Mouse (Mus musculus): Measurements from ENCODE around the gene Slc16a8.
"Not testable (repeated sequence)": the region's sequence is repeated elsewhere in the genome, so short reads cannot be mapped to it uniquely, and the experiment has no call there.

Gene Slc16a8

DNA sequence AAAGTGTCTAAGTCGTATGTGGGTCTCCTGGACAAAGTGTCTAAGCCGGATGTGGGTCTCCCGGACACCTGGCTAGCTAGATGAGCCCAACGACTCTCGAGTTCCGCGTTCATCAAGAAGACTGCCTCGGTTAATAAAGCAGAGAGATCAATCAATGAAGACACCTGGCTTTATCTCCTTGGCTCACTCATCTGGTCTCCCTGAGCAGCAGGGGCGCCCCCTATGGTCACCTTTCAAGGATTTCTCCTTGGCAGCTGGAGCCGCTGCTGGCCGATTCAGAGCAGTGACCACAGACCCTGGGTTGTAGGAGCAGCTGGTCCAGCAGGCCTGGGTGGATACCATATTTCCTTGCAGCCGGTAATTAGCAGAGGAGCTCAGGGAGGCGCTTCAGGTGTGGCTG is 7.8 kb upstream of the Slc16a8 start:
- no peak for DNase-seq

GRCm38 (mm10) chr15:79261757-79262156 is 7.2 kb upstream of the Slc16a8 start:
- no peak for DNase-seq

GRCm38 (mm10) chr15:79261095-79261725 is 6.6 kb upstream of the Slc16a8 start:
- no peak for DNase-seq

DNA sequence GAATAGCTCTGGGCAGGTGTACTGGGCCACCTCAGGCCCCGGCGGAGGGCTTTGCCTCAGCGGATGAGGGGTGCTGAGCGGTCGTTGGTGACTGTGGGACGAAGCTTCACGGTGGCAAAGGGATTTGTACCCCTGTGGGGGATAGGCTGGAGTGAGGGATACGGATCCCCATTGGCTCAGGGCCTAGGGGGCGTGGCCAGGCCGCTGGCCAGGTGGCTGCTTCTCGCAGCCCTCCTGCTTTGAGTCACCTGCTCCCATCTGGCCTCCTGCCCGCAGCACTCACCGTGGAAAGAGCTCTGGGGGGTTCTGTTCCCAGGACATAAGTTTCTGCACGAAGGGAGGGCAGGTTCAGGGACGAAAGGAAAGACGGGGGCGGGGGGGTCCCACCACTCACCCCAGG is 4.0 kb upstream of the Slc16a8 start:
- DNase-seq: no peak

DNA sequence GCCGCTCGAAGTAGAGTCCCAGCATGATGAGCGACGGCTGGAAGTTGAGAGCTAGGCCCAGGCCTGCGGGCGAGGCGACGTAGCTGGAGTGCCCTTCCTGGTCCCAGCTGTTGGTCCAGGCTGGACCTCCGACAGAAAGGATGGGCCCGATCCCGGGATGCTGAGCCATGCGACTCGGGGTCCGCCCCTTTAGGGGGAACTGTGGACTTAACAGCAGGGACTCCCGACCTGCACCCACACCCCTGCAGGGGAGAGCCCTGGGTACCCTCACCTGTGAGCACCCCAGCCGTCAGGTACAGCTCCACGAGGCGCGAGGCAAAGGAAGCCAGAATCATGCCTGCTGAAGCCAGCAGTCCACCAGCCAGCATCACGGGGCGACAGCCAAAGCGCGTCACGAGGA is 2.0 kb downstream of the Slc16a8 start:
- DNase-seq: no peak

- DNase-seq: no peak
Observed at GRCm38 (mm10) chr15:79251781-79252491, 2.6 kb downstream of the Slc16a8 start.

DNA sequence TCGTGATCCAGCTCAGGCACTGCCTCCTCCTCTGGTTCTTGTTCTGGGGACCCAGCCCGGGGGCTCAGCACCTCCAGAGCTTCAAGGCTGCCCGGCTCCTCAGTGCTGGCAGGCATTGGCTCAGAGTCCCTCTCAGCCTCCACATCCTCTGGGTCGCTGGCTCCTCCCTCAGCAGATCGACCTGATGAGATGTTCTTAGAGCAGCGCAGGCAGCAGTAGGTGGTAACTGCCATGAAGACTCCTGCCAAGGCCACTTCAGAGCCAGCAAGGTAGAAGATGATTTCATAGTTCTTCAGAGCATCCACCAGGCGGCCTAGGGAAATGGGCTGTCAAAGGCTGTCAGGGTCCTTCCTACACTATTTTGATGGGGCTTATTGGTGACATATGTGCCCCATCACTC is 3.4 kb downstream of the Slc16a8 start:
- no peak for DNase-seq

- no peak for DNase-seq
Observed at GRCm38 (mm10) chr15:79250236-79250635, 4.3 kb downstream of the Slc16a8 start.

DNA sequence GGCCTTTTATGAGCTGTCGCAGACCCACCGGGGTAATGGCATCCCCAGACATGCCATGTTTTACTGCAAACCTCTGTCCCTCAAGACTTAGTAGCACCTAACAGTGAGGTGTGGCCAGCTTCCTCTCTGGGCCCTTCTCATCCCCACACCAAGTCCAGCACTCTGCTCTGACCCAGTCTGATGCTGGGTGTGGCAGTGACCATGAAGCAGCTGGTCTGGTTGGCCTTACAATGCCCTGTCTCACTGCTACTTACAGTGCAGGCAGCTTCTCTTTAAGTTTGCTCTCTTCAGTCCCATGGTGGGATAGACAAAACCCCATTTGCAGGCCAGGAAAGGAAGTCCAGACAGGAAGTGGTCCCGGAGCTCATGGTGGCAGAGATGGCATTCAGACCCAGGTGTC is 9.2 kb downstream of the Slc16a8 start:
- no peak for DNase-seq

DNA sequence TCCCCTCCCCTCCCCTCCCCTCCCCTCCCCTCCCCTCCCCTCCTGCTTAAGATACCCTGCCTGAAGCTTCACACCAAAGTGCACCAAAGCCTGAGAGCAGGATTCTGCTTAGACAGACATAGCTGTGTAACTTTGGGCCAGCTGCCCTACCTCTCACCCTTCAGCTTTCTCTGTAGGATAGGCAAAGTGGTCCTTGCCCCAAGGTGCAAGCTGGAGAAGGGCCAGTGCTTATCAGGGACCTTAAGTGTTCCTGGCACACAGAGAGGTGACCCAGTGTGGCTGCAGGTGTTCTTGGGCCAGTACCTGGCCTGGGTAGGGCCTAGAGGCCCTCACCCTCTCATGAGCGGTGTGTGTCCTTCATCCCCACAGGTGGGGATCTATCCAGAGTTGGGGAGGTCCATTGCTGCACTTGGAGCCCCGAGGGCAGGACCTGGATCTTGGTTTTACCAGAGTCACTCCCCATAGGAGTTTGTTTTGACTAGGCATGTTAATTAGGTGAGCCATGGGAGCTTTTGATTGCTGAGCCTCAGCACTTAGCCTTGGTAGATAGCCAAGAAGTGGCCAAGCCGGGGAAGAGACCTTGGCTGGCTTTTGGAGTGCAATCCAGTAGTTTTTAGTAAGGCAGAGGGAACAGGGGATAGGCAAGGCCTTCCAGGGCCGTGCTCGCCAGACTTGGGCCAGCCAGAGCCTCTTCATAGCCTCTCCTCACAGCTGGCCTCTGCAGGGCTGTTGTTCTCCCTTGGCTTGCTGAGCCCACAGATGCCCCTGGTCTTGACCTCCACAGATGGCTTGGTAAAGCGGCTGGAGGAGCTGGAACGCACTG is 10.3 kb downstream of the Slc16a8 start:
- no peak for DNase-seq

DNA sequence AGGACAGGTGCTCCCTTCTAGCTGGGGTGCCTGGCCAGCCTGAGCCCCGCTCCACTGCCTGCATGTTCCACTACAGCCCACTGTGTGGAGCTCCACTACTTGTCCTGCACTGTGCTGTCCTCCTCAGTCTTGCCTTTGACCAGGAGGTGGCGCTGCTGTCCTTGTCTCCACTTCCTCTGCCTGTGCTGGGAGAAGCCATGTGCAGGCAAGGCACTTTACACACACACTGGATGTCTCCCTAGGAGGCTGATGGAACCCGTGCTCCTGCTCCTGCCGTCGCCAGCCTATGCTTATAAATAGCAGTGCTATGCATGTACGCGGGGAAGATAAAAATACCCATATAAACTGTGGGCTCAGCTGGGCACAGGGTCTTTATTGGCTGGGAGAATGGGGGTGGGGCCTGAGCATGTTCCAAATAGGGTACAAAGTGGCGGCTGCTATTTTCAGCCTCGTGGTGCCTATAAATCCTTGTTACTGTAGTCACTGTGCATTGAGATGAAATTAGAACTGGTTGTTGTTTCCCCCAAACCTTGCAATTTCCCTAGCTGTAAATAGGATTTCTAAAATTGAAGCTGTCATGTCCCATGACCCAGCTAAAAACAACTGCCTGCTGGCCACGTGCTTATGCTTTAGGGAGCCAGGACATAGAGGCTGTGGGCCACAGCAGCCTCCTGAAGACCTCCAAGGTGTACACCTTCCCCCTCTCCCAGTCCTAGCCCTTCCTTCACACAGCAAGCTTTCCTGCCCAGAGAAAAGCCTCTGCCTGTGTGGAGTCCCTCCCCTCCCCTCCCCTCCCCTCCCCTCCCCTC is 11.1 kb downstream of the Slc16a8 start:
- DNase-seq: peak; percentile 98

DNA sequence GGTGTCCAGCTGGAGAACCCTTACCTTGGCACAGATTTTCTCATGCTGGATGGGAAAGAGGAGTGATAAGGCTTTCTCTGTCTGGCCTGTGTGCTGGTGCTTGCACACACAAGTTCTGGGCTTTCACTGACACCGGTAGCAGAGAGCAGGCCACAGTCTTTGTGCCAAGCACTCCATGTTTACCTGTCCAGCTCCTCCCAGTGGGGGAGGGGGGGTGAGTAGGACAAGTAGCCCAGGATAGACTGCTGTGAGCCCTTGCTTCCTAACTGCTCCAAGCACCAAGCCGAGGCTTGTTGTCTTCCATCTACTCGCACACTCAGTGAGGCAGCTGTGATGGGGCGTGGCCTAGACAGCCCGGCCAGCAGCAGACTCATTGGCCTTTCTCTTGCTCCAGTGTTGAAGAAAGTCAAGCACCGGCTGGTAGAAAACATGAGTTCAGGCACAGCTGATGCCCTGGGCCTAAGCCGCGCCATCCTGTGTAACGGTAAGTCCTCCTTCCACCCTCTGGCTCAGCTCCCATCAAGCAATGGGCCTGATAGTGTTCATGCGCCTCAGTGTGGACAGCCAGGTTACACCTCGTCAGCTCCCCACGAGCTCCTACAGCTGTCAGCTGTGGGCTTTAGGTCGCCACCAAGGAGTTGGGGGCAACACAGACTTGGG is 11.9 kb downstream of the Slc16a8 start:
- no peak for DNase-seq

- no peak for DNase-seq
Observed at GRCm38 (mm10) chr15:79238036-79238435, 16.5 kb downstream of the Slc16a8 start.

GRCm38 (mm10) chr15:79235268-79235667 is 19.3 kb downstream of the Slc16a8 start:
- DNase-seq: no peak

DNA sequence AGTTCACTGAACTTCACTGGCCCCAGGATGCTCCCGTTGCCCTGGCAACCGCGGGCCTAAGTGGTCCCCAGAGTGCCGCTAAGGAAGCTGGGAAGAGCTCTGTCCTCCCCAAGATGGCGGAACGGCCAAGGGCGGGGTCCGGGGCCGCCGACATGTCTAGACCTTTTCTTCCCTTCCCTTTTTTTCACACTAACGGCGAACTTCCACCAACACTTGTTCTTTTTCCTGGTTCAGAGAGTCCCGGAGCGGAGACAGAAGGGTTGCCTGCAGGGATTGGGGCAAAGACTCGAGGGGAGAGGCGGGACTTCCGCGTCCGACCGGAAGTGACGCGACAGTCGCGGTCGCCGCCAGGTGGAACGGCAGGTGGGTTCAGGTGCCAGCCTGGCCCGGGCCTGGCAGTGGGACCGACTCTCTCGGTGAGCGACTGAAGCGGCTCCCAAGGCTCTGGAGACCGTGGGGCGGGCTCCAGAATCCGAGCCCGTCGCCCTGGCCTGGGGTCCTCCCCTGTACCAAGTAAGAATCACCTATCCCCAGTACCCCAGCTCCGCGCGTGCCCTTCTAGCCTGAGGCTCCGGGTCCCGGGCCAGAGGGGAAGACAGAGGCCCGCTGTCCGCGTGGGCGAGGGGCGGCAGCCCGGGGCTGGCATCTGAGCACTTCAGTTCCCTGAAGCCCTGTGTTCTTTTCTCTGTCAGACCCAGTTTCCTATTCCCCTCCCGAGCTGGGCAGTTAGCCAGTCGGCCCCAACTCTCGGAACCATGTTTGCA is 25.3 kb downstream of the Slc16a8 start, which contains the start of the genes Pick1 and Gm49486:
Gene Pick1, plus strand, starts transcription at position 116 of the 764 bp plus-strand sequence.
Gene Gm49486, plus strand, starts transcription at position 334 of the 764 bp plus-strand sequence.
- peak; percentile 87 for DNase-seq

DNA sequence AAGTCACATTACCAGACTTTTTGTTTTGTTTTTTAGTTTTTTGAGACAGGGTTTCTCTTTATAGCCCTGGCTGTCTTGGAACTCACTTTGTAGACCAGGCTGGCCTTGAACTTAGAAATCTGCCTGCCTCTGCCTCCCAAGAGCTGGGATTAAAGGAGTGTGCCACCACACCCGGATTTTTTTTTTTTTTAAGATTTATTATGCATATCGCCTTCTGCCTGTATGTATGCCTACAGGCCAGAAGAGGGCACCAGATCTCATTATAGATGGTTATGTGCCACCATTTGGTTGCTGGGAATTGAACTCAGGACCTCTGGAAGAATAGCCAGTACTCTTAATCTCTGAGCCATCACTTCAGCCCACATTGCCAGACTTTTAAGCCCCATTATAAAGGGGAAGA is 28.8 kb downstream of the Slc16a8 start:
- DNase-seq: not testable (repeated sequence)

- DNase-seq: peak; percentile 86
Observed at GRCm38 (mm10) chr15:79224685-79225084, 29.9 kb downstream of the Slc16a8 start.

GRCm38 (mm10) chr15:79223641-79224040 is 30.9 kb downstream of the Slc16a8 start:
- DNase-seq: no peak

DNA sequence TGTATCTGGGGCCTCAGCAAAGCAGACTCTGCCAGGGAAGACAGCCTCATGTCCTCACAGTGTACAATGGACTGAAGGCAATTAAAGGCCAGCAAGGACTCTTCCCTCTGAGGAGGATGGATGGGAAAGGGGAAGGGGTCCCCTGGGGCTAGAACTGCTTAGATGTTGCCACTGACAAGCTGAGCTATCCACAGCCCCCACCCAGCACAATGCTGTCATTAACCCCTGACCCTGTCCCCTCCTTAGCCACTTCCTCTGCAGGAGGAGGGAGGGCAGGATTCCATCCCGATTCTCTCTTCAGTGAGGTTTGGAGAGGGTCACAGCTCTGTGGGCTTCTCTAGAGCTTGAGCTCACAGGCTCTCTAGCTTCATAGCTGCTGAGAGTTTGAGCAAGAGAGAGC is 35.0 kb downstream of the Slc16a8 start:
- no peak for DNase-seq

- no peak for DNase-seq
Observed at GRCm38 (mm10) chr15:79216191-79216590, 38.4 kb downstream of the Slc16a8 start.

DNA sequence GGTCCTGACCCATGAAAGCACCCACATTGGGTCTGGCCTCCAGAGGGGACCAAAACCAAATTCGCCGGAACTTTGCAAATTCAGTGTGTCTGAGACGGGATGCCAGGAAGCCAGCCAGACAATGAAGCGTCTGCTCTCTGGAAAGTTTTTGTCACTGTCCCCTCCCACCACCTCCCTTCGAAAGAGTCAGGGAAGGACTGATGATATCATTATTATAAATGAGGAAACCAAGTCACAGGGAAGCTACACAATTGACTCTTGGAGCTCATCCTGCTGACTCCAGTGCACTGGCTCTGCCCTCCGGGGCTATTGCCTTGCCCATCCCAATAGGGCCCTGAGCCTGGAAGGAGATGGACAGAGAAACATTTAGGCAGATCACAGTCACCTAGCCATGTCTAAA is 41.0 kb downstream of the Slc16a8 start:
- DNase-seq: no peak
